Comparison of ENCODE assay signal across 8 mouse cellular contexts in genomic region chr5:24730488-24730871, GRCm38 (mm10). TPM values are rescaled to one million over a fixed set of nuclear protein-coding genes. Genes with fewer than 3 reads are reported as not detected.
DNase-seq lines count a peak whose midpoint lies in the region; ATAC-seq and TF ChIP-seq lines count a peak whose summit lies in the region.

TSS of gene Wdr86 (minus strand) at chr5:24730727.

- TF ChIP-seq CTCF in lung, postnatal 0 days (IDR thresholded peaks at IDR 0.05) = no peak
- no peak for TF ChIP-seq CTCF in cerebellum, adult 2 months (IDR thresholded peaks at IDR 0.05; ENCODE audit: borderline replicate concordance, insufficient read depth, low read depth, low read length)

- under 1% methylated on average over 19 of the region's 23 CpGs for WGBS in lung, postnatal 0 days
- 0% methylated on average over 23 of the region's 23 CpGs for WGBS in forebrain, embryonic 13.5 days
- under 1% methylated on average over 22 of the region's 23 CpGs for WGBS in limb, embryonic 14.5 days
- under 1% methylated on average over 23 of the region's 23 CpGs for WGBS in stomach, embryonic 15.5 days
- 2% methylated on average over 23 of the region's 23 CpGs for WGBS in cerebellum, adult 2 months

- peak within 1 kb of the TSS; percentile 50 for H3K4me3 ChIP-seq in lung, postnatal 0 days (ENCODE audit: low read depth, low read length)
- H3K4me3 ChIP-seq in forebrain, embryonic 13.5 days = peak within 1 kb of the TSS; percentile 42
- H3K4me3 ChIP-seq in limb, embryonic 14.5 days (replicated peaks; ENCODE audit: low read length) = peak within 1 kb of the TSS; percentile 73
- peak within 1 kb of the TSS; percentile 57 for H3K4me3 ChIP-seq in stomach, embryonic 15.5 days (replicated peaks)
- no peak within 1 kb of the TSS for H3K4me3 ChIP-seq in cerebellum, adult 2 months (replicated peaks; ENCODE audit: insufficient read depth, low read depth, low read length)

- no peaks in the 10 kb centered on the region for H3K9me3 ChIP-seq in lung, postnatal 0 days (ENCODE audit: low read length)
- H3K9me3 ChIP-seq in forebrain, embryonic 13.5 days (replicated peaks) = no peaks in the 10 kb centered on the region
- H3K9me3 ChIP-seq in limb, embryonic 14.5 days (ENCODE audit: control insufficient read depth, low read length) = no peaks in the 10 kb centered on the region
- no peaks in the 10 kb centered on the region for H3K9me3 ChIP-seq in stomach, embryonic 15.5 days

- H3K36me3 ChIP-seq in lung, postnatal 0 days (ENCODE audit: insufficient read depth, low read length) = no peaks in the 10 kb centered on the region
- no peaks in the 10 kb centered on the region for H3K36me3 ChIP-seq in forebrain, embryonic 13.5 days (ENCODE audit: poor library complexity, severe bottlenecking)
- no peaks in the 10 kb centered on the region for H3K36me3 ChIP-seq in limb, embryonic 14.5 days (ENCODE audit: control insufficient read depth, insufficient read depth, low read length)
- H3K36me3 ChIP-seq in stomach, embryonic 15.5 days = no peaks in the 10 kb centered on the region

- H3K4me1 ChIP-seq in lung, postnatal 0 days (ENCODE audit: insufficient read depth, low read depth, low read length) = no peaks in the 10 kb centered on the region; the same call in 1 of the 2 replicates
- H3K4me1 ChIP-seq in forebrain, embryonic 13.5 days = peaks cover 32% of the 10 kb centered on the region
- peaks cover 28% of the 10 kb centered on the region for H3K4me1 ChIP-seq in limb, embryonic 14.5 days (ENCODE audit: control insufficient read depth, insufficient read depth, low read length)
- H3K4me1 ChIP-seq in stomach, embryonic 15.5 days = peaks cover 23% of the 10 kb centered on the region
- no peaks in the 10 kb centered on the region for H3K4me1 ChIP-seq in cerebellum, adult 2 months (ENCODE audit: control insufficient read depth, insufficient read depth, low read length)

- H3K27ac ChIP-seq in lung, postnatal 0 days (ENCODE audit: low read length) = peak within 1 kb of the TSS; percentile 2; the same call in 1 of the 2 replicates
- no peak within 1 kb of the TSS for H3K27ac ChIP-seq in forebrain, embryonic 13.5 days
- peak within 1 kb of the TSS; percentile 65 for H3K27ac ChIP-seq in limb, embryonic 14.5 days (replicated peaks; ENCODE audit: low read depth, low read length)
- 0 out of 2 replicates have a peak within 1 kb of the TSS, but pooled peaks have one; percentile 4 for H3K27ac ChIP-seq in stomach, embryonic 15.5 days
- H3K27ac ChIP-seq in cerebellum, adult 2 months (ENCODE audit: insufficient read depth, low read length) = no peak within 1 kb of the TSS

- peak within 1 kb of the TSS; percentile 44 for H3K9ac ChIP-seq in lung, postnatal 0 days (replicated peaks; ENCODE audit: low read depth)
- H3K9ac ChIP-seq in forebrain, embryonic 13.5 days = peak within 1 kb of the TSS; percentile 53
- peak within 1 kb of the TSS; percentile 82 for H3K9ac ChIP-seq in limb, embryonic 14.5 days (ENCODE audit: low read depth, low read length, severe bottlenecking)
- peak within 1 kb of the TSS; percentile 58 for H3K9ac ChIP-seq in stomach, embryonic 15.5 days

- TF ChIP-seq POLR2A in limb, embryonic 14.5 days (IDR thresholded peaks at IDR 0.05; ENCODE audit: borderline replicate concordance, extremely low read depth, insufficient read depth, insufficient read length) = no peak
- TF ChIP-seq POLR2A in cerebellum, adult 2 months (IDR thresholded peaks at IDR 0.05; ENCODE audit: borderline replicate concordance, insufficient read depth, low read length) = no peak

- peak; percentile 4; the same call in 1 of the 2 replicates for ATAC-seq in lung, postnatal 0 days
- peak; percentile 46; the same call in 1 of the 2 replicates for ATAC-seq in forebrain, embryonic 13.5 days
- ATAC-seq in limb, embryonic 14.5 days (ENCODE audit: low FRiP score, low read depth) = peak; percentile 70
- ATAC-seq in stomach, embryonic 15.5 days (ENCODE audit: insufficient read depth, low FRiP score, low read depth) = peak; percentile 6; the same call in 1 of the 2 replicates

- TF ChIP-seq EP300 in lung, postnatal 0 days (IDR thresholded peaks at IDR 0.05) = no peak

- peak within 1 kb of the TSS; percentile 95 for H3K4me2 ChIP-seq in lung, postnatal 0 days (replicated peaks; ENCODE audit: low read depth, low read length)
- H3K4me2 ChIP-seq in forebrain, embryonic 13.5 days = peak within 1 kb of the TSS; percentile 66
- H3K4me2 ChIP-seq in limb, embryonic 14.5 days (replicated peaks; ENCODE audit: low read depth, low read length, severe bottlenecking) = peak within 1 kb of the TSS; percentile 91
- peak within 1 kb of the TSS; percentile 93 for H3K4me2 ChIP-seq in stomach, embryonic 15.5 days

- no peaks in the 10 kb centered on the region for H3K27me3 ChIP-seq in lung, postnatal 0 days (replicated peaks; ENCODE audit: insufficient read depth, low read length)
- peaks cover 40% of the 10 kb centered on the region for H3K27me3 ChIP-seq in forebrain, embryonic 13.5 days
- H3K27me3 ChIP-seq in limb, embryonic 14.5 days (ENCODE audit: control insufficient read depth, insufficient read depth, low read length) = no peaks in the 10 kb centered on the region
- no peaks in the 10 kb centered on the region for H3K27me3 ChIP-seq in stomach, embryonic 15.5 days (replicated peaks)
- peaks cover 8% of the 10 kb centered on the region; the same call in 1 of the 2 replicates for H3K27me3 ChIP-seq in cerebellum, adult 2 months (ENCODE audit: control insufficient read depth, insufficient read depth, low read length)

- peak; percentile 32 for DNase-seq in lung, postnatal 0 days (ENCODE audit: low spot score)
- no peak for DNase-seq in lung, adult 18-20 months
- DNase-seq in limb, embryonic 14.5 days (ENCODE audit: low spot score) = peak; percentile 62
- no peak for DNase-seq in adrenal gland, adult 18-20 months (ENCODE audit: low spot score in 2 of 2)
- DNase-seq in thymus, postnatal 25 days = no peak
- DNase-seq in cerebellum, adult 2 months = no peak

RNA-seq across cellular contexts. Expression of gene Wdr86, which starts in this region (rescaled TPM):
- polyA plus RNA-seq in lung, postnatal 0 days (2015; fragmentation: Nextera tagmentation; extraction: Ambion mirVana) = 11.0 and 12.5 TPM in 2 replicates
- 2.6 and 3.0 TPM in 2 replicates for polyA plus RNA-seq in forebrain, embryonic 13.5 days (2015; fragmentation: Nextera tagmentation; extraction: Ambion mirVana)
- polyA plus RNA-seq in limb, embryonic 14.5 days (2012; rRNA removed) = 37.5 and 59.4 TPM in 2 replicates
- polyA plus RNA-seq in limb, embryonic 14.5 days (2014; fragmentation: Nextera tagmentation; extraction: Ambion mirVana) = 25.4 and 32.0 TPM in 2 replicates
- 14.3 and 15.1 TPM in 2 replicates for polyA plus RNA-seq in stomach, embryonic 15.5 days (2015; fragmentation: Nextera tagmentation; extraction: Ambion mirVana)
- 1 to 10 TPM in 1 of 2 experiments, under 1 TPM in 1; 0.42 to 1.1 TPM for total RNA-seq in adrenal gland, adult 18-20 months (2021)
- 1.5 and 3.6 TPM in 2 replicates for polyA plus RNA-seq in cerebellum, adult 2 months (2012; rRNA removed)

Comparison
In these comparisons a context has a peak if more than half of its experiments do, and no peak if none do; other contexts are left out.
1. DNase-seq: peak in lung, postnatal 0 days (single experiment) and limb, embryonic 14.5 days (single experiment); none in lung, adult 18-20 months (0 of 2), adrenal gland, adult 18-20 months (0 of 2), thymus, postnatal 25 days (single experiment) and cerebellum, adult 2 months (0 of 2).
2. ATAC-seq: peak in every context shown above with its lines; median percentile 70 in limb, embryonic 14.5 days; 46 in forebrain, embryonic 13.5 days; 6 in stomach, embryonic 15.5 days; 4 in lung, postnatal 0 days.
3. H3K27ac ChIP-seq: peak in lung, postnatal 0 days (single experiment), limb, embryonic 14.5 days (single experiment) and stomach, embryonic 15.5 days (single experiment); none in forebrain, embryonic 13.5 days (single experiment) and cerebellum, adult 2 months (single experiment).
4. Peak in every context shown above with its lines, with median percentiles within 50 percentile points of each other: H3K4me2 ChIP-seq and H3K9ac ChIP-seq.